Mouse (Mus musculus): ENCODE measurements at regions not wholly inside any gene's neighbourhood (a gene's known extent, or its start where the extent isn't known, plus 50 kb on each side); places are given as distances from the start of the nearest gene placed in this dataset.

- no peak for TF ChIP-seq MAX (IDR thresholded peaks at IDR 0.05)
- TF ChIP-seq CTCF (IDR thresholded peaks at IDR 0.05; ENCODE audit: control insufficient read depth, insufficient read depth, insufficient read length), result no peak
- TF ChIP-seq MYOG (IDR thresholded peaks at IDR 0.05; ENCODE audit: control insufficient read depth, extremely low read depth, insufficient read length), result no peak
- TF ChIP-seq USF1 (IDR thresholded peaks at IDR 0.05; ENCODE audit: low read depth), result no peak
- no peak for TF ChIP-seq MYOD1 (IDR thresholded peaks at IDR 0.05; ENCODE audit: control insufficient read depth, insufficient read length, low read depth)
- TF ChIP-seq FOSL1 (IDR thresholded peaks at IDR 0.05; ENCODE audit: insufficient read depth, low read length, poor library complexity, severe bottlenecking), result no peak
Observed at GRCm38 (mm10) chr6:100132916-100133600, 154.2 kb downstream of the Rybp start.

All from C2C12 (cell line).